Mouse (Mus musculus) adrenal gland, postnatal 36 days (tissue): ENCODE results near the gene Pola1. TPM values are rescaled to one million over a fixed set of nuclear protein-coding genes. Genes with fewer than 3 reads are reported as not detected.
A peak's percentile ranks its signal among the peaks of the same experiment; 100 is the strongest.

Experiments used
- DNase-seq, 2 experiments: peaks; one replicate each; pipeline ENCODE4 v3.0.0; 2021; ENCODE audit warnings: mixed read lengths in 1 of 2
- long read RNA-seq, 2 experiments: library from polyadenylated mRNA; stranded (forward); transcript quantifications; one replicate each; pipeline ENCODE4 v2.0.0; 2021; ENCODE audit warnings: borderline sequencing depth in 2 of 2
- total RNA-seq, 2 experiments: library from RNA; stranded (reverse); gene quantifications; 2 replicates each; pipeline ENCODE4 v1.2.3; 2021

The Pola1 gene
- 10 to 100 TPM; 11.0 to 11.3 TPM for total RNA-seq
- long read RNA-seq, experiment 1, partial matches to known transcripts: 1 of 3 reads
- long read RNA-seq, experiment 1, other reads (novel, unspliced or antisense): 2 of 3 reads
- long read RNA-seq, experiment 2: 0 reads

DNA sequence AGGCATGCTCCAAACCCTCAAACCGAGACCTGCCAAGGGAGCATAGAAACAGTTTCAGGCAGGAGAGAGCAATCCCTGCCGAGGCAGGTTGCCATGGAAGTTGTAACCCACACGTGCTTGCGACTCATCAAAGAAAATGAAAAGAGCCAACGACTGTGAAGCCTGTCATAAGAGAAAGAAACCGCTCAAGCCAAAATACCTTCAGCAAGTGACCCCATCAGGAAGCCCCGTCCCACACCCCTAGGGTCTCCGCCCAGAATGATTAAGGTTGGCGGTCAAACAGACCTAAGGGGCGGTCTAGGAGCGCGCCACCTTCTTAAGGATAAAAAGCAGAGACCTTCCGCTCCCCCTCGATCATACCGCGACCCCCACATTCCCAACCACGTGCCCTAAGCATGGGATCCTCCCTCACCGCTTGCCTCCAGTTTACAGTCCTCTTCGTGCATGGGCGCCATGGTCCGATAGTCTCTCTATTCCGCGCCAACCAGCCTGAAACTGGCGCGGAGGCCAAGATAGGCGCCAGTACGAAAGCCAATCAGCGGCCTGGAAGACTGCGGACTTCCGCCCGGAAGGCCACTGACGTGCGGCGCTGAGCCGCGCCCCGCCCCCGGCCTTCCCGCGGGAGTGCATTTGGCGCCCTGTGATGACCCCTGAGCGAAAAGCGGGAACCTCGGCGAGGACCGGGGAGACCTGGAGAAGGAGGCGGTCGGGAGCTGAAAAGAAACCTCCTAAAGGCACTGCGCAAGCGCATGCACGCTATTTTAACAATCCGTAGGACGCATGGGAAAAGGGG lies at the start of gene Pola1:
TSS of gene Pola1 (minus strand) at position 499 of the 793 bp plus-strand sequence.
- DNase-seq: peak; percentile 88 to 90

DNA sequence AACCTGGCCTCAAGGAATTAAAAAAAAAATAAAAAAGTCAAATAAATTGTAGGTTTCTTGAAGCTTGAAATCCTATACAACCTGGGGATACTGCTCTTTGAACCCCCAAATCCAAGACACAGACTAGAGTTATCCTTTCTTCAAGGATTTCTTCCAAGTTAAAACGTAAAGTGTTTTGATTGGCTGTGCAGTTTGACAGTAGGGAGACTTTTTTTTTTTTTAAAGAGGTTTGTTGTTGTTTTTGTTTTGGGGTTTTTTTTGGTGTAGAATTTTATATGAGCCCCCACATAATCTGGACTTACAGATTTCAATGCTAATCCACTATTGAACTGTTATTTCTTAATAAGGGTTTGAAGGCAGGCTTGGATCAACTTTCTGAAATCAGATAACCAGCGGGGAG lies 44.3 kb upstream of the Pola1 start:
- DNase-seq: no peak

DNA sequence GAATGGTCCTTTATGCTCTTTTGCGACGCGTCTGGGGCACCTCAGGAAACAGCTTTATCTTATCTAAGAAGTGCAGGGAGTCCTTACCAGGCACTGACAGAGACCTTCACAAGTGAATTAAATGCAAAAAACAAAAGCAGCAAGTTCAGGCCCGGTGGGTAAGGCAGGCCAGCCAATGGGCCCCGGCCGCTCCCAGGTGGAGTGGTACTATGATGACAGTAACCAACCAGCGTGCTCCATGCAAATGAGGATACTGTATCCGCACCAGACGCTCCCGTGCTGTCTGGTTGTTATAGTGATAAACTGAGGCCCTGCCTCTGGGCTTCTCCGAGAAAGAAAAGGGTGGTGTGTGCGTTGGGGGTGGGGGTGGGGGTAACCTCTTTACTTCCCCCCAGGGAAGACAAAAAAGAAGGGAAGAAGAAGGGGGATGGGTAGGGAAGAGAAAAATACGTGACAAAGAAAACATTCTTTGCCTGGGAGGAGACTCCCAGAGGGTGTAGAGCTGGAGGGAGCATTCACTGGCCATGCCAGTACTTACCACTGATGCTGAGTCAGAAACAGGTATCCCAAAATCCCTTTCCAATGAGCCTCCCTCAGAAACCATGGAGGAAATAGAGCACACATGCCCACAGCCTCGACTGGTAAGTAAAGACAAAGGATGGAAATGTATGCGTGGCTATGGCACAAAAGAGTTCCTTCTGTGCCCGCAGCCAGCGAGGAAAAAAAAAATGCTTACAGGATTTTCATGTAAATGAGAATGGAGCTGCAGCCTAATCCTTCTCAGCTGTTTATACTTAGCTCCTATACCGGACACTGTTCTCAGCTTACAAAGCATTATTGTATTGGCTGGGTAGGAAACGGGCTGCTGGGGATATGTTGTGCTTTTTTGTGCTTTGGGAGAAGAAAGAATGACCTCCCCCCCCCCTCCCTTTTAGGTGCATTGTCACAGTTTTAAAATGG lies 43.2 kb upstream of the Pola1 start:
- peak; percentile 58 to 65 for DNase-seq

DNA sequence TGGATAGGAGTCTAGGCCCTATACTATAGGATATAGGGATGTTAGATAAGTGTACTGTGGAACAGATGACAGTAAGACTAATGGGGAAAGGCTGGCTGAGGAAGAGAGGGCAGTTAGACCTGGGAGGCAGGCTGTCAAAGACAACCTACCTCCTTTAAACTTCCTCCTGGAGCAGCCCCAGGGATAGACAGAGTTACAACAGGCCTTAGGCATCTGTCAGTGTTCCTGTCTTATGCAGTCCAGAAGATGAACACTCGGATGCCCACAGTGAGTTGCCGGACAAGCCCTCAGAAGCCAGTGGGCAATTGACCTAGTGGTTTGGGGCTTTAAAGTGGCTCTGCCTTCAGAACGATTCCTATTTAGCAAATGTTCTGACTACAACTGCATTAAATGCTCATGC lies 42.5 kb upstream of the Pola1 start:
- DNase-seq: no peak

GRCm38 (mm10) chrX:93664787-93665186 lies 32.8 kb upstream of the Pola1 start:
- no peak for DNase-seq

- no peak for DNase-seq
Measured at GRCm38 (mm10) chrX:93663919-93664586, 32.1 kb upstream of the Pola1 start.

DNA sequence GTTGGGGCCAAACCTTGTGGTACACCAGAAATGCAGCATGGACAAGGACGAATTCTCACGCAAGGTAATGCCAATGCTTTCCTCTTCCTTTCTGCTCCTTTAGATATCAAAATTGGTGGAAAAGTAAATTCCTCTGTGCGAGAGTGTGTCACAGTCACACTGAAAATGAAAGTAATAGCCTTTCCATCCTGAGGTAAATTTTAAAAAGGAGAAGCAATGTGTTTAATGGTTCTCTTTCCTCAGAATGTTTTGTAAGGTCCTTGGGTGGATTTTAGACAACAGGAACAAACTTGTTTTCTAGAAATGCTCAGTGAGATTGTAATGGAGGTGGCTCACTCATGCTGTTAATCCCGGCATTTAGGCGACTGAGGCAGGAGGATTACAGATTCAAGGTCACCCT lies 23.2 kb upstream of the Pola1 start:
- DNase-seq: no peak

- DNase-seq: no peak
Measured at GRCm38 (mm10) chrX:93654218-93655002, 22.5 kb upstream of the Pola1 start, which contains the start of gene Pcyt1b. Gene Pcyt1b, plus strand, starts transcription at chrX:93654863.

GRCm38 (mm10) chrX:93650738-93651137 lies 18.8 kb upstream of the Pola1 start:
- DNase-seq: no peak

- DNase-seq: no peak
Measured at GRCm38 (mm10) chrX:93644022-93644421, 12.1 kb upstream of the Pola1 start.

DNA sequence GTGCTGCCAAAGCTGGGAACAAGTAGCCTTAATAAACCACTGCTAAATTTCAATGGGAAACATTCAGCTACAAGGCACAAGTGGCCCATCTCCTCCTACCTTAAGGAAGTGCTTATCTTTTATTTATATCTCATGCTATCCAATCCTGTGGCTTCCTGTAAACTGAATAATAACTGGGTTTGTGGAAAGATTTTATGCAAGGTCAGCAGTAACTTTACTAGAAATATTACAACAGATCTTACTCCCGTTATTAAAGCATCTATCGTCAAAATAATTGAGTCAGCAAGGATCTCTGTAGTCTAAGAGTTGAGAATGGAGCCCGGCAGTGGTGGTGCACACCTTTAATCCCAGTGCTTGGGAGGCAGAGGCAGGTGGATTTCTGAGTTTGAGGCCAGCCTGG lies 11.6 kb upstream of the Pola1 start:
- DNase-seq: no peak

DNA sequence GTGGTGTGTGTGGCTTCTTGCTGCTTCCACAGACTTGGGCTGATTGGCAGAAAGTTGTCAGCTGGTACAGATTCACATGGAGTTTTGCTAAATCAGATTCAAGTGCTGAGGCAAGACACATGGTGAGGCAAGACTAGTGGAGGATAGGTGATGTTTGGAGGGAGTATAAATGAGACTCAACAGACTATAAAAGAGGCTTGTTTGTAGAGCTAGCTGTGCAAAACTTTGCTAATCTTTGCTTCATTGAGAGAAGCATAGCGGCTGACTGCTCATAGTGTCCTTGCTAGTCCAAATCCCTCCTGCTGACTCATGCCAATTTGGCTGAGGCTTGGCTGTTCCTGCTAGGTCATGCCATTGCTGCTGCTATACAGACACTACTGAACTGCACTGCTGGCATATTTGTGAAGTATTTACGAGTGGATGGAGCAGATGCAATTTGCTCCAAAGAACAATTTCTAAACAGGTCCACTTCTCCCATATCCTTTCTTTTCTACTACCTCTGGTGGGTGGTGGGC lies 3.0 kb upstream of the Pola1 start:
- DNase-seq: peak; percentile 57 to 60

- peak in 1 of 2 experiments; percentile 7 for DNase-seq
Measured at GRCm38 (mm10) chrX:93630256-93630655, 1.7 kb downstream of the Pola1 start.

GRCm38 (mm10) chrX:93602214-93602613 lies 29.7 kb downstream of the Pola1 start:
- DNase-seq: no peak

GRCm38 (mm10) chrX:93594283-93594682 lies 37.7 kb downstream of the Pola1 start:
- DNase-seq: no peak

DNA sequence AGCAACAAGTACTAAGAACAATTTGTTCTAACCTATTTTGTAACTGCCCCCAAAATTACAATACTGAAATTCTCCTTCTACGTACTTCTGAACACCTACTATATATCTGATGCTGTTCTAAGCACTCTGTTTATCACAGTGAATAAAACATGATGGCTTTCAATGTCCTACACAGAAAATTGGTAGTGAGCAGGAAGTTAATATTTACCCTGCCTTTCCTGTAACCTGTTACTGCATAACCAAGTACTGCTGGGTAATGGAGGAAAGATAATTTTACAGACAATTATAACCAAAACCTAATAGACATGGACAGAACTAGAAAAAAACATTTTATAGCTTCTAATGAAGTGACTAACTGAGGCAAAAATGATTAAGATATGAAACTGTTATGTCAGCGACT lies 51.0 kb downstream of the Pola1 start:
- DNase-seq: no peak

GRCm38 (mm10) chrX:93557171-93557570 lies 74.8 kb downstream of the Pola1 start:
- no peak for DNase-seq

DNA sequence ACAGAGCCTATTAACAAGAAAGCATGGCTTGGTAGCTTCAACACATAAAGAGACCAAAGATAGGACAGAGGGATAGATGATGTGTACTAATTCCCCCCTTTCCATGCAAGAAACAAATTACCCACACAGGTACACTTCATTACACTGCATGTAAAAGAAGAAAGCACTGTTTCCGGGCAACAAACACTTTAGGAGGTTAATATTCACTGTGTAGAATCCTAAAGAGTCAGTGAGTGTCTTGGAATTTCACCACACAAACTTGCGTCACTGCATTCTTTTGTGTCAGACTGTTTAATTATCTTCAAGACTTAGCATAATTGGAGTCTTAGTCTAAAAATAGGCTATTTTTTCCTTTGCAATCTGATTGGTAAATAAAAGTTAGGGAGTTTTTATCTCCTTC lies 92.2 kb downstream of the Pola1 start:
- DNase-seq: no peak

DNA sequence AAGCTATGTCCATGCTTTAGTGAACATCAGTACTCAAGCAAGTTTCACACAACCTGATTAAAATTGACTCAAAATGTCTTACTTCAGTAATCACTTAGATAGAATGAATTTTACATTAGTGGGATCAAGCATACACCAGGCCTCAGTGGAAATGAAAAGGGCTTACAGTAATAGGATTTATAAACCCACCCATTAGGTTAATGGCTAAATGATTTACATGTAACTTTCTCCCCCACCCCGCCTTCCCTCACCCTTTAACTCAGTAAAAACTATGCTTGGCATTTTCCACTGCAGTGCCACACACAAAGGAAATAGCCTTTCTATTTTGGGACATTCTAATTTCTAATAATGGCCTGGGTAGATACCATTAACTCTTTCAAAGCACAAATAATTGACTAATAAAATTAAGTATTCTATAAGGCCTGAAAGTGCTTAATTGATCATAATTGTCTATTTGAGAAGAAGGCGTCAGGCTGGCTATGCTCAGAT lies 129.0 kb downstream of the Pola1 start:
- DNase-seq: no peak

DNA sequence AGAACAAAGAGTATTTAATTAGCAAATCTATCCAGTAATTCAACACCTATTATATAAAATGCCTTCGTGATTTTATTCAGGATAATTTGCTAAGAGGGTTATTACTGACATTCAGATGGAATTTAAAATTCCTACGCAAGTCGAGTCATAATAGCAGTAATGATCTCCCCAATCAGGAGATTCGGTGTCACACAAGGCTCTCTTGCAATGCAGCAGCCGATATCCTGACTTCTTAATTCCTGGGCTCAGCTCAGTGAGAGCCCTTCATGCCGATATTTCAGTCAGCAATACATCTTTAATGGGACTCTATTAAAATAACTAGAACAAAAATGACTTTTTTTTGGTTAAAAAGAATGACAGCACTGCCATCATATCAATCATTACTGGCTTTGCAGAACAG lies 134.4 kb downstream of the Pola1 start:
- DNase-seq: no peak

DNA sequence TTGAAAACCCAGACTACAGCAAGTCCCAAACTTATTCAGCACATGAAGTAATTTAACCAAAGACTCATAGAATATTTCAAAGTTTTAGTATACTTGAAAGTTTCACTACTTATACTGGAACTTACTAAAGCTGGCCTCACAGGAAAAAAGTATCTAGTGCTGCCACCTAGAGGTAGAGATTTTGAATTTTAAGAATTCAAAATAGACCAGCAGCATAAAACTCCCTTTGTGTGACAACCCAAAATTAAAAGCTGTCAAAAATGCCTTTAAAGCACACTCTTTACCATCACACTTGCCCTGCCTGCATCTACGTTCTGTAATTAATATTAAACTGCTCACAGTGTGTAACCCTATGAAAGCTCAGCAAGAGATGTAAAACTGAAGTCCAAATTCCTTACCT lies 166.2 kb downstream of the Pola1 start:
- DNase-seq: no peak
